Mouse (Mus musculus): ENCODE data around the gene Olfr474.
"Not testable (repeated sequence)": the region's sequence is repeated elsewhere in the genome, so short reads cannot be mapped to it uniquely, and the experiment has no call there.

The Olfr474 gene

GRCm38 (mm10) chr7:107954343-107954742 lies at the start of gene Olfr474:
Olfr474 (plus strand) TSS chr7:107954643.
- DNase-seq (ENCODE audit: low read depth, low spot score) = no peak

- DNase-seq (ENCODE audit: low read depth, low spot score) = no peak
These were observed 24.3 kb upstream of the Olfr474 start, which contains the start of gene Olfr473 for GRCm38 (mm10) chr7:107930146-107930545. Olfr473 (plus strand) TSS chr7:107930446.

GRCm38 (mm10) chr7:107952539-107952938 lies 1.9 kb upstream of the Olfr474 start:
- not testable (repeated sequence) for DNase-seq (ENCODE audit: low read depth, low spot score)

- DNase-seq (ENCODE audit: low read depth, low spot score) = no peak
These were observed 10.1 kb downstream of the Olfr474 start, which contains the start of gene Olfr476 for GRCm38 (mm10) chr7:107964503-107964902. Olfr476 (plus strand) TSS chr7:107964803.

GRCm38 (mm10) chr7:107986393-107986792 lies 31.9 kb downstream of the Olfr474 start, which contains the start of gene Olfr477:
Olfr477 (plus strand) TSS chr7:107986693.
- DNase-seq (ENCODE audit: low read depth, low spot score) = no peak

Measured in R1 (cell line).